ENCODE assay signal across 9 mouse cellular contexts in genomic region chr7:24612308-24612910, GRCm38 (mm10). TPM values are rescaled to one million over a fixed set of nuclear protein-coding genes. Genes with fewer than 3 reads are reported as not detected.
DNase-seq lines count a peak whose midpoint lies in the region; ATAC-seq and TF ChIP-seq lines count a peak whose summit lies in the region.
"Had no signal": no experiment of that assay in that cellular context is flagged by ENCODE, and none has a peak within 500 bp of the region (broad histone marks: within the 10 kb centered on the region; RNA-seq: fewer than 3 reads in every experiment).

No protein-coding gene starts in this region.

- 3% methylated on average over 27 of the region's 27 CpGs for WGBS in lung, embryonic 14.5 days
- 3% methylated on average over 27 of the region's 27 CpGs for WGBS in forebrain, embryonic 11.5 days
- 2% methylated on average over 27 of the region's 27 CpGs for WGBS in limb, embryonic 11.5 days
- WGBS in neural tube, embryonic 15.5 days, result 4% methylated on average over 27 of the region's 27 CpGs

- H3K4me2 ChIP-seq in lung, embryonic 14.5 days, result peak overlapping the region; percentile 44
- H3K4me2 ChIP-seq in forebrain, embryonic 11.5 days (ENCODE audit: low read depth, low read length, severe bottlenecking), result peak overlapping the region; percentile 29
- peak overlapping the region; percentile 29; the same call in 1 of the 2 replicates for H3K4me2 ChIP-seq in limb, embryonic 11.5 days (ENCODE audit: low read depth, severe bottlenecking)
- H3K4me2 ChIP-seq in neural tube, embryonic 15.5 days, result peak overlapping the region; percentile 34

- H3K4me3 ChIP-seq in lung, embryonic 14.5 days (ENCODE audit: low read depth, low read length), result peak overlapping the region; percentile 10; the same call in 1 of the 2 replicates
- H3K4me3 ChIP-seq in forebrain, embryonic 11.5 days (ENCODE audit: low read depth, low read length), result no peak overlapping the region; the same call in 1 of the 2 replicates
- H3K4me3 ChIP-seq in limb, embryonic 11.5 days (ENCODE audit: low read depth, low read length), result no peak overlapping the region
- H3K4me3 ChIP-seq in neural tube, embryonic 15.5 days (replicated peaks), result peak overlapping the region; percentile 8
- H3K4me3 ChIP-seq in left cerebral cortex, adult 2 months, result no peak overlapping the region

- H3K36me3 ChIP-seq in lung, embryonic 14.5 days (ENCODE audit: insufficient read depth), result peaks cover 3% of the 10 kb centered on the region; the same call in 1 of the 2 replicates
- no peaks in the 10 kb centered on the region for H3K36me3 ChIP-seq in forebrain, embryonic 11.5 days (ENCODE audit: control insufficient read depth, insufficient read depth, low read length)
- no peaks in the 10 kb centered on the region for H3K36me3 ChIP-seq in limb, embryonic 11.5 days (ENCODE audit: control insufficient read depth, insufficient read depth, low read length)
- no peaks in the 10 kb centered on the region; the same call in 1 of the 2 replicates for H3K36me3 ChIP-seq in neural tube, embryonic 15.5 days

- DNase-seq in lung, embryonic 14.5 days, result no peak
- no peak for DNase-seq in lung, postnatal 4 days
- no peak for DNase-seq in forebrain, embryonic 11.5 days (ENCODE audit: low spot score)
- DNase-seq in limb, embryonic 11.5 days (ENCODE audit: low spot score), result peak; percentile 45
- no peak for DNase-seq in right cerebral cortex, postnatal 4 days
- no peak for DNase-seq in left cerebral cortex, adult 2 months (ENCODE audit: extremely low spot score in 1 of 2, low spot score in 2 of 2)
- DNase-seq in left cerebral cortex, adult 11 months (ENCODE audit: low spot score), result no peak

- H3K9ac ChIP-seq in lung, embryonic 14.5 days, result no peak overlapping the region
- H3K9ac ChIP-seq in forebrain, embryonic 11.5 days (ENCODE audit: low read length), result peak overlapping the region; percentile 17
- no peak overlapping the region for H3K9ac ChIP-seq in limb, embryonic 11.5 days (ENCODE audit: low read length)
- 0 out of 2 replicates have a peak overlapping the region, but pooled peaks have one; percentile 23 for H3K9ac ChIP-seq in neural tube, embryonic 15.5 days (replicated peaks)

- no peaks in the 10 kb centered on the region; the same call in 1 of the 2 replicates for H3K4me1 ChIP-seq in lung, embryonic 14.5 days (ENCODE audit: insufficient read depth)
- H3K4me1 ChIP-seq in forebrain, embryonic 11.5 days (replicated peaks; ENCODE audit: control insufficient read depth, insufficient read depth, low read length), result peaks cover 8% of the 10 kb centered on the region; the same call in 1 of the 2 replicates
- peaks cover 8% of the 10 kb centered on the region; the same call in 1 of the 2 replicates for H3K4me1 ChIP-seq in limb, embryonic 11.5 days (ENCODE audit: control insufficient read depth, insufficient read depth, low read length)
- peaks cover 26% of the 10 kb centered on the region for H3K4me1 ChIP-seq in neural tube, embryonic 15.5 days

- intact Hi-C loops in left cerebral cortex, adult 2 months (cut with DNase I), result no loop called here

- no peaks in the 10 kb centered on the region for H3K9me3 ChIP-seq in lung, embryonic 14.5 days (ENCODE audit: low read depth, low read length)
- H3K9me3 ChIP-seq in forebrain, embryonic 11.5 days (ENCODE audit: control insufficient read depth, low read length), result no peaks in the 10 kb centered on the region
- H3K9me3 ChIP-seq in limb, embryonic 11.5 days (ENCODE audit: control insufficient read depth, low read length), result no peaks in the 10 kb centered on the region; the same call in 1 of the 2 replicates
- H3K9me3 ChIP-seq in neural tube, embryonic 15.5 days (replicated peaks), result no peaks in the 10 kb centered on the region

- TF ChIP-seq CTCF in lung, embryonic 14.5 days (IDR thresholded peaks at IDR 0.05; ENCODE audit: low read depth), result no peak
- TF ChIP-seq CTCF in left cerebral cortex, adult 2 months (IDR thresholded peaks at IDR 0.05), result no peak

- H3K27ac ChIP-seq in lung, embryonic 14.5 days (ENCODE audit: low read depth), result no peak overlapping the region
- H3K27ac ChIP-seq in forebrain, embryonic 11.5 days (ENCODE audit: low read depth, low read length), result no peak overlapping the region
- H3K27ac ChIP-seq in limb, embryonic 11.5 days (replicated peaks; ENCODE audit: low read depth, low read length), result no peak overlapping the region
- H3K27ac ChIP-seq in neural tube, embryonic 15.5 days (replicated peaks), result no peak overlapping the region
- H3K27ac ChIP-seq in left cerebral cortex, adult 2 months, result no peak overlapping the region

- no peak for ATAC-seq in lung, embryonic 14.5 days (ENCODE audit: insufficient read depth)
- ATAC-seq in forebrain, embryonic 11.5 days (replicated peaks; ENCODE audit: low FRiP score), result no peak
- no peak for ATAC-seq in limb, embryonic 11.5 days (ENCODE audit: insufficient number of reproducible peaks, low FRiP score, low TSS enrichment, low read depth)
- no peak for ATAC-seq in neural tube, embryonic 15.5 days (ENCODE audit: low FRiP score)
- ATAC-seq: Patski had no signal

- peaks cover 38% of the 10 kb centered on the region for H3K27me3 ChIP-seq in lung, embryonic 14.5 days (ENCODE audit: insufficient read depth, low read length)
- peaks cover 39% of the 10 kb centered on the region for H3K27me3 ChIP-seq in forebrain, embryonic 11.5 days (ENCODE audit: control insufficient read depth, insufficient read depth, low read length)
- H3K27me3 ChIP-seq in limb, embryonic 11.5 days (ENCODE audit: control insufficient read depth, insufficient read depth, low read length), result peaks cover 43% of the 10 kb centered on the region
- peaks cover 55% of the 10 kb centered on the region for H3K27me3 ChIP-seq in neural tube, embryonic 15.5 days (replicated peaks)
- H3K27me3 ChIP-seq: Patski had no signal

RNA-seq across cellular contexts. Expression of gene Phldb3, which starts 1.8 kb away (rescaled TPM):
- 0.14 and 0.33 TPM in 2 replicates for polyA plus RNA-seq in lung, embryonic 14.5 days (2014; fragmentation: Nextera tagmentation; extraction: Ambion mirVana)
- polyA plus RNA-seq in forebrain, embryonic 11.5 days (2014; fragmentation: Nextera tagmentation; extraction: Ambion mirVana), result not detected in 2 replicates
- 0.16 and 0.21 TPM in 2 replicates for polyA plus RNA-seq in limb, embryonic 11.5 days (2014; fragmentation: Nextera tagmentation; extraction: Ambion mirVana)
- 0.37 TPM in 1 of 2 replicates, not detected in the other for polyA plus RNA-seq in neural tube, embryonic 15.5 days (2015; fragmentation: Nextera tagmentation; extraction: Ambion mirVana)
- total RNA-seq in left cerebral cortex, adult 2 months (2021), result not detected

RNA-seq across cellular contexts. Expression of gene Lypd3, which starts 23.9 kb away (rescaled TPM):
- polyA plus RNA-seq in lung, embryonic 14.5 days (2014; fragmentation: Nextera tagmentation; extraction: Ambion mirVana), result 0.14 TPM in 1 of 2 replicates, not detected in the other
- polyA plus RNA-seq in forebrain, embryonic 11.5 days (2014; fragmentation: Nextera tagmentation; extraction: Ambion mirVana), result 0.69 and 0.73 TPM in 2 replicates
- 1.7 and 2.8 TPM in 2 replicates for polyA plus RNA-seq in limb, embryonic 11.5 days (2014; fragmentation: Nextera tagmentation; extraction: Ambion mirVana)
- 0.36 and 0.78 TPM in 2 replicates for polyA plus RNA-seq in neural tube, embryonic 15.5 days (2015; fragmentation: Nextera tagmentation; extraction: Ambion mirVana)
- total RNA-seq in left cerebral cortex, adult 2 months (2021), result under 1 TPM; 0.20 to 0.63 TPM
- polyA plus RNA-seq: Patski had no signal

RNA-seq across cellular contexts. Expression of gene Zfp575, which starts 25.0 kb away (rescaled TPM):
- 2.6 and 2.9 TPM in 2 replicates for polyA plus RNA-seq in lung, embryonic 14.5 days (2014; fragmentation: Nextera tagmentation; extraction: Ambion mirVana)
- 2.2 and 2.5 TPM in 2 replicates for polyA plus RNA-seq in forebrain, embryonic 11.5 days (2014; fragmentation: Nextera tagmentation; extraction: Ambion mirVana)
- 2.1 and 2.3 TPM in 2 replicates for polyA plus RNA-seq in limb, embryonic 11.5 days (2014; fragmentation: Nextera tagmentation; extraction: Ambion mirVana)
- 12.9 and 17.5 TPM in 2 replicates for polyA plus RNA-seq in neural tube, embryonic 15.5 days (2015; fragmentation: Nextera tagmentation; extraction: Ambion mirVana)
- total RNA-seq in left cerebral cortex, adult 2 months (2021), result 1 to 10 TPM; 6.8 to 6.9 TPM
- polyA plus RNA-seq: Patski had no signal

RNA-seq across cellular contexts. Expression of gene Ethe1, which starts 25.1 kb away (rescaled TPM):
- 26.5 and 26.7 TPM in 2 replicates for polyA plus RNA-seq in lung, embryonic 14.5 days (2014; fragmentation: Nextera tagmentation; extraction: Ambion mirVana)
- 17.9 and 21.4 TPM in 2 replicates for polyA plus RNA-seq in forebrain, embryonic 11.5 days (2014; fragmentation: Nextera tagmentation; extraction: Ambion mirVana)
- 30.8 and 32.2 TPM in 2 replicates for polyA plus RNA-seq in limb, embryonic 11.5 days (2014; fragmentation: Nextera tagmentation; extraction: Ambion mirVana)
- 29.3 and 33.2 TPM in 2 replicates for polyA plus RNA-seq in neural tube, embryonic 15.5 days (2015; fragmentation: Nextera tagmentation; extraction: Ambion mirVana)
- total RNA-seq in left cerebral cortex, adult 2 months (2021), result 10 to 100 TPM; 14.4 to 14.6 TPM

Comparison
In these comparisons a context has a peak if more than half of its experiments do, and no peak if none do; other contexts are left out.
1. H3K4me3 ChIP-seq: peak in lung, embryonic 14.5 days (single experiment) and neural tube, embryonic 15.5 days (single experiment); none in forebrain, embryonic 11.5 days (single experiment), limb, embryonic 11.5 days (single experiment) and left cerebral cortex, adult 2 months (single experiment).
2. H3K9ac ChIP-seq: peak in forebrain, embryonic 11.5 days (single experiment) and neural tube, embryonic 15.5 days (single experiment); none in lung, embryonic 14.5 days (single experiment) and limb, embryonic 11.5 days (single experiment).
3. Peak in every context shown above with its lines, with median percentiles within 50 percentile points of each other: H3K4me2 ChIP-seq.